Mouse (Mus musculus): ENCODE measurements around the gene Vash1. TPM values are rescaled to one million over a fixed set of nuclear protein-coding genes. Genes with fewer than 3 reads are reported as not detected.

Vash1 gene
- polyA plus RNA-seq, 1 experiment, result 59.6 TPM

- TF ChIP-seq CTCF (IDR thresholded peaks at IDR 0.05; ENCODE audit: borderline replicate concordance, extremely low read depth, insufficient read depth, insufficient read length) (no peak), POLR2A (IDR thresholded peaks at IDR 0.05; ENCODE audit: borderline replicate concordance, extremely low read depth, insufficient read depth, insufficient read length, poor library complexity, severe bottlenecking) (no peak)
- DNase-seq (ENCODE audit: low read depth), result no peak
These were observed 20.0 kb downstream of the Vash1 start for GRCm38 (mm10) chr12:86698537-86698936.

- peak; percentile 88 for DNase-seq (ENCODE audit: low read depth)
- no peak for TF ChIP-seq POLR2A (IDR thresholded peaks at IDR 0.05; ENCODE audit: borderline replicate concordance, extremely low read depth, insufficient read depth, insufficient read length, poor library complexity, severe bottlenecking)
- no peak for TF ChIP-seq CTCF (IDR thresholded peaks at IDR 0.05; ENCODE audit: borderline replicate concordance, extremely low read depth, insufficient read depth, insufficient read length)
These were observed 21.7 kb downstream of the Vash1 start for GRCm38 (mm10) chr12:86699965-86700926.

- TF ChIP-seq CTCF (IDR thresholded peaks at IDR 0.05; ENCODE audit: borderline replicate concordance, extremely low read depth, insufficient read depth, insufficient read length) (no peak), POLR2A (IDR thresholded peaks at IDR 0.05; ENCODE audit: borderline replicate concordance, extremely low read depth, insufficient read depth, insufficient read length, poor library complexity, severe bottlenecking) (no peak)
- DNase-seq (ENCODE audit: low read depth), result no peak
These were observed 22.4 kb downstream of the Vash1 start for GRCm38 (mm10) chr12:86700927-86701310.

- no peak for DNase-seq (ENCODE audit: low read depth)
- TF ChIP-seq POLR2A (IDR thresholded peaks at IDR 0.05; ENCODE audit: borderline replicate concordance, extremely low read depth, insufficient read depth, insufficient read length, poor library complexity, severe bottlenecking) (no peak), CTCF (IDR thresholded peaks at IDR 0.05; ENCODE audit: borderline replicate concordance, extremely low read depth, insufficient read depth, insufficient read length) (no peak)
These were observed 23.0 kb downstream of the Vash1 start for GRCm38 (mm10) chr12:86701491-86701890.

GRCm38 (mm10) chr12:86702690-86703089, 24.2 kb downstream of the Vash1 start:
- peak; percentile 59 for DNase-seq (ENCODE audit: low read depth)
- TF ChIP-seq POLR2A (IDR thresholded peaks at IDR 0.05; ENCODE audit: borderline replicate concordance, extremely low read depth, insufficient read depth, insufficient read length, poor library complexity, severe bottlenecking) (no peak), CTCF (IDR thresholded peaks at IDR 0.05; ENCODE audit: borderline replicate concordance, extremely low read depth, insufficient read depth, insufficient read length) (no peak)

- DNase-seq (ENCODE audit: low read depth), result no peak
- TF ChIP-seq CTCF (IDR thresholded peaks at IDR 0.05; ENCODE audit: borderline replicate concordance, extremely low read depth, insufficient read depth, insufficient read length) (no peak), POLR2A (IDR thresholded peaks at IDR 0.05; ENCODE audit: borderline replicate concordance, extremely low read depth, insufficient read depth, insufficient read length, poor library complexity, severe bottlenecking) (no peak)
These were observed 27.3 kb downstream of the Vash1 start for GRCm38 (mm10) chr12:86705843-86706242.

- DNase-seq (ENCODE audit: low read depth), result peak; percentile 42
- TF ChIP-seq CTCF (IDR thresholded peaks at IDR 0.05; ENCODE audit: borderline replicate concordance, extremely low read depth, insufficient read depth, insufficient read length) (peak; percentile 37; the same call in 1 of the 2 replicates), POLR2A (IDR thresholded peaks at IDR 0.05; ENCODE audit: borderline replicate concordance, extremely low read depth, insufficient read depth, insufficient read length, poor library complexity, severe bottlenecking) (no peak)
These were observed 35.5 kb downstream of the Vash1 start for GRCm38 (mm10) chr12:86714026-86714425.

- TF ChIP-seq POLR2A (IDR thresholded peaks at IDR 0.05; ENCODE audit: borderline replicate concordance, extremely low read depth, insufficient read depth, insufficient read length, poor library complexity, severe bottlenecking) (no peak), CTCF (IDR thresholded peaks at IDR 0.05; ENCODE audit: borderline replicate concordance, extremely low read depth, insufficient read depth, insufficient read length) (peak; percentile 73)
- peak; percentile 59 for DNase-seq (ENCODE audit: low read depth)
These were observed 36.9 kb downstream of the Vash1 start for GRCm38 (mm10) chr12:86715401-86715800.

- TF ChIP-seq POLR2A (IDR thresholded peaks at IDR 0.05; ENCODE audit: borderline replicate concordance, extremely low read depth, insufficient read depth, insufficient read length, poor library complexity, severe bottlenecking) (no peak), CTCF (IDR thresholded peaks at IDR 0.05; ENCODE audit: borderline replicate concordance, extremely low read depth, insufficient read depth, insufficient read length) (no peak)
- DNase-seq (ENCODE audit: low read depth), result no peak
These were observed 38.5 kb downstream of the Vash1 start for GRCm38 (mm10) chr12:86716962-86717361.

GRCm38 (mm10) chr12:86719961-86720639, 41.6 kb downstream of the Vash1 start:
- no peak for DNase-seq (ENCODE audit: low read depth)

GRCm38 (mm10) chr12:86721453-86721852, 43.0 kb downstream of the Vash1 start:
- TF ChIP-seq CTCF (IDR thresholded peaks at IDR 0.05; ENCODE audit: borderline replicate concordance, extremely low read depth, insufficient read depth, insufficient read length), result no peak
- TF ChIP-seq POLR2A (IDR thresholded peaks at IDR 0.05; ENCODE audit: borderline replicate concordance, extremely low read depth, insufficient read depth, insufficient read length, poor library complexity, severe bottlenecking), result no peak
- peak; percentile 55 for DNase-seq (ENCODE audit: low read depth)

More at GRCm38 (mm10) chr12:86719961-86720639, 41.6 kb downstream of the Vash1 start:
- no peak for TF ChIP-seq POLR2A (IDR thresholded peaks at IDR 0.05; ENCODE audit: borderline replicate concordance, extremely low read depth, insufficient read depth, insufficient read length, poor library complexity, severe bottlenecking)
- TF ChIP-seq CTCF (IDR thresholded peaks at IDR 0.05; ENCODE audit: borderline replicate concordance, extremely low read depth, insufficient read depth, insufficient read length), result no peak
